17 mouse cellular contexts compared by ENCODE assay signal in genomic region chr16:21492894-21493293, GRCm38 (mm10).
DNase-seq lines count a peak whose midpoint lies in the region; ATAC-seq lines count a peak whose summit lies in the region.
"Had no signal": no experiment of that assay in that cellular context is flagged by ENCODE, and none has a peak within 500 bp of the region (broad histone marks: within the 10 kb centered on the region; RNA-seq: fewer than 3 reads in every experiment).

No protein-coding gene starts in this region.

- peaks cover 12% of the 10 kb centered on the region for H3K4me1 ChIP-seq in hindbrain, embryonic 13.5 days (replicated peaks)
- H3K4me1 ChIP-seq in hindbrain, embryonic 10.5 days (replicated peaks): 0 out of 2 replicates have a peak, but pooled peaks cover 10% of the 10 kb centered on the region
- peaks cover 4% of the 10 kb centered on the region for H3K4me1 ChIP-seq in midbrain, embryonic 16.5 days (ENCODE audit: control insufficient read depth, insufficient read depth, low read length)

- ATAC-seq in hindbrain, embryonic 13.5 days (ENCODE audit: low FRiP score): peak; percentile 24; the same call in 1 of the 2 replicates
- ATAC-seq in midbrain, embryonic 16.5 days: 0 out of 2 replicates have a peak, but pooled peaks have one; percentile 32

- no peak overlapping the region for H3K9ac ChIP-seq in hindbrain, embryonic 13.5 days
- no peak overlapping the region for H3K9ac ChIP-seq in midbrain, embryonic 16.5 days (ENCODE audit: low read depth, low read length)
- H3K9ac ChIP-seq: limb, embryonic 15.5 days had no signal

- H3K4me3 ChIP-seq in hindbrain, embryonic 13.5 days: no peak overlapping the region
- H3K4me3 ChIP-seq in hindbrain, embryonic 10.5 days: no peak overlapping the region
- no peak overlapping the region for H3K4me3 ChIP-seq in midbrain, embryonic 16.5 days (ENCODE audit: low read depth, low read length)
- H3K4me3 ChIP-seq: erythroblast, embryonic 14.5 days; heart, embryonic 10.5 days; limb, embryonic 15.5 days had no signal

- H3K36me3 ChIP-seq in hindbrain, embryonic 13.5 days: peaks cover 25% of the 10 kb centered on the region
- peaks cover 12% of the 10 kb centered on the region; the same call in 1 of the 2 replicates for H3K36me3 ChIP-seq in hindbrain, embryonic 10.5 days
- peaks cover 5% of the 10 kb centered on the region; the same call in 1 of the 2 replicates for H3K36me3 ChIP-seq in midbrain, embryonic 16.5 days (ENCODE audit: control insufficient read depth, insufficient read depth, low read length)
- H3K36me3 ChIP-seq: limb, embryonic 15.5 days had no signal

- 35% methylated on average over 2 of the region's 2 CpGs for WGBS in hindbrain, embryonic 13.5 days
- 53% methylated on average over 2 of the region's 2 CpGs for WGBS in hindbrain, embryonic 10.5 days
- whole genome bisulfite sequencing in midbrain, embryonic 16.5 days: 19% methylated on average over 2 of the region's 2 CpGs

- peak overlapping the region; percentile 60 for H3K27ac ChIP-seq in hindbrain, embryonic 13.5 days
- H3K27ac ChIP-seq in hindbrain, embryonic 10.5 days: no peak overlapping the region
- H3K27ac ChIP-seq in midbrain, embryonic 16.5 days (ENCODE audit: low read length): no peak overlapping the region
- H3K27ac ChIP-seq: heart, embryonic 10.5 days; limb, embryonic 15.5 days had no signal

- DNase-seq in hindbrain, embryonic 10.5 days (ENCODE audit: low spot score): no peak
- peak; percentile 63 for DNase-seq in A20 (ENCODE audit: low read depth, low spot score)
- DNase-seq in embryo, embryonic 11 days: peak; percentile 19
- no peak for DNase-seq in T-cell, adult 2 months (ENCODE audit: low spot score)
- no peak for DNase-seq in cerebellum, adult 18-20 months
- DNase-seq in thymus, postnatal 10 days (ENCODE audit: low spot score in 2 of 2): no peak
- DNase-seq: adrenal gland, adult 8-10 months; cerebellum, adult 2 months; gastrocnemius, postnatal 10 days; kidney, adult 11 months; lung, adult 2 months; lung, postnatal 4 days had no signal

- no peaks in the 10 kb centered on the region for H3K9me3 ChIP-seq in hindbrain, embryonic 13.5 days
- no peaks in the 10 kb centered on the region for H3K9me3 ChIP-seq in hindbrain, embryonic 10.5 days
- no peaks in the 10 kb centered on the region for H3K9me3 ChIP-seq in midbrain, embryonic 16.5 days (replicated peaks; ENCODE audit: control insufficient read depth, low read length, poor library complexity, severe bottlenecking)
- H3K9me3 ChIP-seq: heart, embryonic 10.5 days; limb, embryonic 15.5 days had no signal

- no peaks in the 10 kb centered on the region for H3K27me3 ChIP-seq in hindbrain, embryonic 13.5 days
- H3K27me3 ChIP-seq in hindbrain, embryonic 10.5 days (ENCODE audit: insufficient read depth, poor library complexity, severe bottlenecking): no peaks in the 10 kb centered on the region
- H3K27me3 ChIP-seq in midbrain, embryonic 16.5 days (ENCODE audit: control insufficient read depth, insufficient read depth, low read depth, low read length): no peaks in the 10 kb centered on the region
- H3K27me3 ChIP-seq: limb, embryonic 15.5 days had no signal

- no peak overlapping the region for H3K4me2 ChIP-seq in hindbrain, embryonic 13.5 days
- H3K4me2 ChIP-seq in midbrain, embryonic 16.5 days (ENCODE audit: low read length): no peak overlapping the region
- H3K4me2 ChIP-seq: limb, embryonic 15.5 days had no signal

Comparison
In these comparisons a context has a peak if more than half of its experiments do, and no peak if none do; other contexts are left out.
1. DNase-seq: peak in A20 (single experiment) and embryo, embryonic 11 days (single experiment); none in hindbrain, embryonic 10.5 days (single experiment), T-cell, adult 2 months (single experiment), cerebellum, adult 18-20 months (0 of 2) and thymus, postnatal 10 days (0 of 2).